Mouse (Mus musculus): ENCODE results near the gene Dnah2. TPM values are rescaled to one million over a fixed set of nuclear protein-coding genes. Genes with fewer than 3 reads are reported as not detected.

Gene Dnah2
- polyA plus RNA-seq, 1 experiment from 2014 or later = 0.87 TPM

- H3K9ac ChIP-seq = peak overlapping the region; percentile 52
- H3K4me3 ChIP-seq (replicated peaks) = peak overlapping the region; percentile 53
- no peaks in the 10 kb centered on the region for H3K36me3 ChIP-seq
- H3K27me3 ChIP-seq (replicated peaks) = peaks cover 14% of the 10 kb centered on the region; the same call in 1 of the 2 replicates
- H3K4me1 ChIP-seq (replicated peaks) = peaks cover 36% of the 10 kb centered on the region
- no peak for ATAC-seq
- no peaks in the 10 kb centered on the region for H3K9me3 ChIP-seq
- H3K27ac ChIP-seq = peak overlapping the region; percentile 98
- peak overlapping the region; percentile 97 for H3K4me2 ChIP-seq (replicated peaks)
- WGBS = 1% methylated on average over 31 of the region's 31 CpGs
Observed at GRCm38 (mm10) chr11:69419813-69420553, 128.9 kb downstream of the Dnah2 start.

GRCm38 (mm10) chr11:69419443-69419812 lies 129.5 kb downstream of the Dnah2 start:
- peaks cover 14% of the 10 kb centered on the region; the same call in 1 of the 2 replicates for H3K27me3 ChIP-seq (replicated peaks)
- WGBS = under 1% methylated on average over 19 of the region's 19 CpGs
- H3K4me1 ChIP-seq (replicated peaks) = peaks cover 42% of the 10 kb centered on the region
- H3K4me2 ChIP-seq (replicated peaks) = peak overlapping the region; percentile 97
- no peak for ATAC-seq
- H3K27ac ChIP-seq = peak overlapping the region; percentile 98
- H3K9ac ChIP-seq = peak overlapping the region; percentile 52
- peak overlapping the region; percentile 53 for H3K4me3 ChIP-seq (replicated peaks)
- no peaks in the 10 kb centered on the region for H3K9me3 ChIP-seq
- H3K36me3 ChIP-seq = no peaks in the 10 kb centered on the region

- Histone ChIP-seq H3K4me3 (replicated peaks) (peak overlapping the region; percentile 53), H3K27ac (peak overlapping the region; percentile 98), H3K4me2 (replicated peaks) (peak overlapping the region; percentile 97), H3K9ac (peak overlapping the region; percentile 59), H3K9me3 (no peaks in the 10 kb centered on the region), H3K4me1 (replicated peaks) (peaks cover 48% of the 10 kb centered on the region), H3K27me3 (replicated peaks) (peaks cover 14% of the 10 kb centered on the region; the same call in 1 of the 2 replicates), H3K36me3 (no peaks in the 10 kb centered on the region)
- ATAC-seq = peak; percentile 84
- WGBS = under 1% methylated on average over 45 of the region's 45 CpGs
Observed at GRCm38 (mm10) chr11:69418481-69419442, 130.1 kb downstream of the Dnah2 start.

GRCm38 (mm10) chr11:69417449-69418384 lies 131.2 kb downstream of the Dnah2 start:
- H3K36me3 ChIP-seq = no peaks in the 10 kb centered on the region
- H3K9ac ChIP-seq = peak overlapping the region; percentile 59
- peak overlapping the region; percentile 53 for H3K4me3 ChIP-seq (replicated peaks)
- H3K27me3 ChIP-seq (replicated peaks) = peaks cover 14% of the 10 kb centered on the region; the same call in 1 of the 2 replicates
- peak overlapping the region; percentile 98 for H3K27ac ChIP-seq
- H3K9me3 ChIP-seq = no peaks in the 10 kb centered on the region
- ATAC-seq = peak; percentile 66
- WGBS = under 1% methylated on average over 39 of the region's 39 CpGs
- peaks cover 59% of the 10 kb centered on the region for H3K4me1 ChIP-seq (replicated peaks)
- H3K4me2 ChIP-seq (replicated peaks) = peak overlapping the region; percentile 97

GRCm38 (mm10) chr11:69416921-69417448 lies 131.9 kb downstream of the Dnah2 start:
- 3% methylated on average over 8 of the region's 8 CpGs for WGBS

GRCm38 (mm10) chr11:69416509-69416908 lies 132.4 kb downstream of the Dnah2 start:
- peaks cover 70% of the 10 kb centered on the region for H3K4me1 ChIP-seq (replicated peaks)
- peak overlapping the region; percentile 97 for H3K4me2 ChIP-seq (replicated peaks)
- under 1% methylated on average over 4 of the region's 4 CpGs for WGBS
- ATAC-seq = no peak
- no peaks in the 10 kb centered on the region for H3K9me3 ChIP-seq
- H3K4me3 ChIP-seq (replicated peaks) = peak overlapping the region; percentile 58
- H3K27ac ChIP-seq = peak overlapping the region; percentile 98
- peaks cover 7% of the 10 kb centered on the region; the same call in 1 of the 2 replicates for H3K27me3 ChIP-seq (replicated peaks)
- no peak overlapping the region; the same call in 1 of the 2 replicates for H3K9ac ChIP-seq
- no peaks in the 10 kb centered on the region for H3K36me3 ChIP-seq

More at GRCm38 (mm10) chr11:69416921-69417448, 131.9 kb downstream of the Dnah2 start:
- peaks cover 9% of the 10 kb centered on the region; the same call in 1 of the 2 replicates for H3K27me3 ChIP-seq (replicated peaks)
- H3K9me3 ChIP-seq = no peaks in the 10 kb centered on the region
- peak overlapping the region; percentile 53 for H3K4me3 ChIP-seq (replicated peaks)
- no peaks in the 10 kb centered on the region for H3K36me3 ChIP-seq
- no peak; the same call in 1 of the 2 replicates for ATAC-seq
- H3K27ac ChIP-seq = peak overlapping the region; percentile 98
- peak overlapping the region; percentile 41 for H3K9ac ChIP-seq
- H3K4me2 ChIP-seq (replicated peaks) = peak overlapping the region; percentile 97
- H3K4me1 ChIP-seq (replicated peaks) = peaks cover 66% of the 10 kb centered on the region

- H3K9ac ChIP-seq = peak overlapping the region; percentile 74
- no peaks in the 10 kb centered on the region for H3K9me3 ChIP-seq
- ATAC-seq = no peak
- H3K27ac ChIP-seq = peak overlapping the region; percentile 99
- peak overlapping the region; percentile 97 for H3K4me2 ChIP-seq (replicated peaks)
- WGBS = 1% methylated on average over 18 of the region's 25 CpGs
- H3K4me1 ChIP-seq (replicated peaks) = peaks cover 66% of the 10 kb centered on the region
- no peaks in the 10 kb centered on the region for H3K36me3 ChIP-seq
- H3K4me3 ChIP-seq (replicated peaks) = peak overlapping the region; percentile 58
- peaks cover under 1% of the 10 kb centered on the region; the same call in 1 of the 2 replicates for H3K27me3 ChIP-seq (replicated peaks)
Observed at GRCm38 (mm10) chr11:69415668-69416451, 133.1 kb downstream of the Dnah2 start.

GRCm38 (mm10) chr11:69415327-69415667 lies 133.6 kb downstream of the Dnah2 start:
- Histone ChIP-seq H3K4me3 (replicated peaks) (peak overlapping the region; percentile 58), H3K27ac (peak overlapping the region; percentile 99), H3K4me1 (replicated peaks) (peaks cover 60% of the 10 kb centered on the region), H3K9me3 (no peaks in the 10 kb centered on the region), H3K9ac (peak overlapping the region; percentile 74), H3K27me3 (replicated peaks) (no peaks in the 10 kb centered on the region), H3K4me2 (replicated peaks) (peak overlapping the region; percentile 92), H3K36me3 (no peaks in the 10 kb centered on the region)
- ATAC-seq = no peak
- WGBS = 1% methylated on average over 3 of the region's 3 CpGs

- peak overlapping the region; percentile 99 for H3K27ac ChIP-seq
- no peaks in the 10 kb centered on the region for H3K9me3 ChIP-seq
- H3K4me1 ChIP-seq (replicated peaks) = peaks cover 55% of the 10 kb centered on the region
- peak overlapping the region; percentile 58 for H3K4me3 ChIP-seq (replicated peaks)
- H3K36me3 ChIP-seq = no peaks in the 10 kb centered on the region
- H3K9ac ChIP-seq = peak overlapping the region; percentile 74
- no peak for ATAC-seq
- no peaks in the 10 kb centered on the region for H3K27me3 ChIP-seq (replicated peaks)
- 16% methylated on average over 4 of the region's 4 CpGs for WGBS
- H3K4me2 ChIP-seq (replicated peaks) = peak overlapping the region; percentile 92
Observed at GRCm38 (mm10) chr11:69414421-69415326, 134.2 kb downstream of the Dnah2 start.
